Mouse (Mus musculus) olfactory bulb, adult 2 months (tissue): ENCODE measurements around the gene Sgsm2.

Source experiments
- CTCF ChIP-seq: fragments of 200-500 bp; IDR thresholded peaks from 2 replicates; pipeline ENCODE4 v1.5.1; 2012; ENCODE audit warnings: low read depth, mild to moderate bottlenecking, low read length, moderate library complexity; ENCODE audit not compliant: insufficient read depth
- POLR2A ChIP-seq: fragments of 200-500 bp; IDR thresholded peaks from 2 replicates; pipeline ENCODE4 v1.6.1; 2012; ENCODE audit warnings: mild to moderate bottlenecking, low read depth, low read length, moderate library complexity; ENCODE audit not compliant: insufficient read depth

DNA sequence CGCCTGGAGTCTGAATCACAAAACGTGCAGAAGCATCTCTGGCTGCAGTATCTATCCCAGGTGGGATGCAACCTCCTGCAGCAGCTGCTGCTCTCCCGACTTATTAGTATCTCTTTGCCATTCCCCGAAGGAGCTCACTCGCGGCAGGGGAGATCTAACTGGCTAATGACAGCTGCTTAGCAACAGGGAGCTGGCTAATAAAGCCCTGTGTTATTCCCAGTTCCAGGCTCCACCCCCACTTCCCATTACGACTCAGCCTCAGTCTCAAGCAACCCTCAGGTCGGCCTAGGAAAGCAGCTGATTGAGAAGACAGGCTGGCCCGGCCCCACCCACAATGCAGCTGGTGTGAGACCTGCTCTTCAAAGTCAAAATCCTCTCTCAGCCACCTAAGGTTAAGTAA, 20.1 kb downstream of the Sgsm2 start:
- no peak for TF ChIP-seq CTCF
- TF ChIP-seq POLR2A: no peak
